Mouse (Mus musculus): ENCODE measurements at regions not wholly inside any gene's neighbourhood (a gene's known extent, or its start where the extent isn't known, plus 50 kb on each side); places are given as distances from the start of the nearest gene placed in this dataset.

GRCm38 (mm10) chr8:86428998-86429651 is 151.4 kb downstream of the Abcc12 start:
- no peak overlapping the region for H3K9ac ChIP-seq
- no peaks in the 10 kb centered on the region for H3K9me3 ChIP-seq
- no peak overlapping the region for H3K4me2 ChIP-seq
- H3K4me1 ChIP-seq = no peaks in the 10 kb centered on the region
- no peak overlapping the region for H3K27ac ChIP-seq
- no peak for ATAC-seq (ENCODE audit: insufficient read depth, low FRiP score, low read depth)
- H3K27me3 ChIP-seq (replicated peaks) = no peaks in the 10 kb centered on the region
- H3K36me3 ChIP-seq = no peaks in the 10 kb centered on the region
- 91% methylated on average over 2 of the region's 2 CpGs for WGBS
- H3K4me3 ChIP-seq (replicated peaks) = no peak overlapping the region

GRCm38 (mm10) chr8:86428131-86428530 is 152.4 kb downstream of the Abcc12 start:
- Histone ChIP-seq H3K9me3 (no peaks in the 10 kb centered on the region), H3K4me3 (replicated peaks) (no peak overlapping the region), H3K36me3 (no peaks in the 10 kb centered on the region), H3K9ac (no peak overlapping the region), H3K4me2 (no peak overlapping the region), H3K27ac (no peak overlapping the region), H3K27me3 (replicated peaks) (no peaks in the 10 kb centered on the region), H3K4me1 (no peaks in the 10 kb centered on the region)
- WGBS = 51% methylated on average over 5 of the region's 5 CpGs
- no peak for ATAC-seq (ENCODE audit: insufficient read depth, low FRiP score, low read depth)

GRCm38 (mm10) chr8:86426056-86426455 is 154.4 kb downstream of the Abcc12 start:
- H3K9ac ChIP-seq = no peak overlapping the region
- H3K4me3 ChIP-seq (replicated peaks) = no peak overlapping the region
- H3K27me3 ChIP-seq (replicated peaks) = no peaks in the 10 kb centered on the region
- 71% methylated on average over 4 of the region's 4 CpGs for WGBS
- H3K9me3 ChIP-seq = no peaks in the 10 kb centered on the region
- H3K4me2 ChIP-seq = no peak overlapping the region
- no peaks in the 10 kb centered on the region for H3K36me3 ChIP-seq
- no peaks in the 10 kb centered on the region for H3K4me1 ChIP-seq
- no peak overlapping the region for H3K27ac ChIP-seq
- ATAC-seq (ENCODE audit: insufficient read depth, low FRiP score, low read depth) = no peak

GRCm38 (mm10) chr8:86425382-86425781 is 155.1 kb downstream of the Abcc12 start:
- Histone ChIP-seq H3K4me1 (no peaks in the 10 kb centered on the region), H3K36me3 (no peaks in the 10 kb centered on the region), H3K9ac (no peak overlapping the region), H3K4me3 (replicated peaks) (no peak overlapping the region), H3K9me3 (no peaks in the 10 kb centered on the region), H3K4me2 (no peak overlapping the region), H3K27ac (no peak overlapping the region), H3K27me3 (replicated peaks) (no peaks in the 10 kb centered on the region)
- no peak for ATAC-seq (ENCODE audit: insufficient read depth, low FRiP score, low read depth)
- 68% methylated on average over 3 of the region's 3 CpGs for WGBS

- WGBS = 74% methylated on average over 5 of the region's 5 CpGs
- Histone ChIP-seq H3K9ac (no peak overlapping the region), H3K27ac (no peak overlapping the region), H3K36me3 (no peaks in the 10 kb centered on the region), H3K9me3 (no peaks in the 10 kb centered on the region), H3K4me1 (no peaks in the 10 kb centered on the region), H3K4me3 (replicated peaks) (no peak overlapping the region), H3K27me3 (replicated peaks) (no peaks in the 10 kb centered on the region), H3K4me2 (no peak overlapping the region)
- ATAC-seq (ENCODE audit: insufficient read depth, low FRiP score, low read depth) = no peak
These were observed 161.3 kb downstream of the Abcc12 start for GRCm38 (mm10) chr8:86419059-86419651.

- H3K36me3 ChIP-seq = no peaks in the 10 kb centered on the region
- no peaks in the 10 kb centered on the region for H3K27me3 ChIP-seq (replicated peaks)
- no peaks in the 10 kb centered on the region for H3K9me3 ChIP-seq
- no peak overlapping the region for H3K4me3 ChIP-seq (replicated peaks)
- H3K27ac ChIP-seq = no peak overlapping the region
- ATAC-seq (ENCODE audit: insufficient read depth, low FRiP score, low read depth) = no peak
- WGBS = 71% methylated on average over 7 of the region's 7 CpGs
- H3K4me2 ChIP-seq = no peak overlapping the region
- no peaks in the 10 kb centered on the region for H3K4me1 ChIP-seq
- no peak overlapping the region for H3K9ac ChIP-seq
These were observed 162.0 kb downstream of the Abcc12 start for GRCm38 (mm10) chr8:86418414-86418981.

- Histone ChIP-seq H3K27ac (no peak overlapping the region), H3K4me3 (replicated peaks) (no peak overlapping the region), H3K4me2 (no peak overlapping the region), H3K9me3 (no peaks in the 10 kb centered on the region), H3K4me1 (no peaks in the 10 kb centered on the region), H3K27me3 (replicated peaks) (no peaks in the 10 kb centered on the region), H3K9ac (no peak overlapping the region), H3K36me3 (no peaks in the 10 kb centered on the region)
- WGBS = 83% methylated on average over 2 of the region's 2 CpGs
- no peak for ATAC-seq (ENCODE audit: insufficient read depth, low FRiP score, low read depth)
These were observed 165.3 kb downstream of the Abcc12 start for GRCm38 (mm10) chr8:86415208-86415607.

- ATAC-seq (ENCODE audit: insufficient read depth, low FRiP score, low read depth) = no peak
- Histone ChIP-seq H3K4me1 (no peaks in the 10 kb centered on the region), H3K9me3 (no peaks in the 10 kb centered on the region), H3K9ac (no peak overlapping the region), H3K27ac (no peak overlapping the region), H3K4me3 (replicated peaks) (no peak overlapping the region), H3K4me2 (no peak overlapping the region), H3K36me3 (no peaks in the 10 kb centered on the region), H3K27me3 (replicated peaks) (no peaks in the 10 kb centered on the region)
- WGBS = 77% methylated on average over 8 of the region's 8 CpGs
These were observed 169.3 kb downstream of the Abcc12 start for GRCm38 (mm10) chr8:86411232-86411631.

GRCm38 (mm10) chr8:86406196-86406595 is 174.3 kb downstream of the Abcc12 start:
- ATAC-seq (ENCODE audit: insufficient read depth, low FRiP score, low read depth) = no peak
- no peak overlapping the region for H3K4me3 ChIP-seq (replicated peaks)
- 53% methylated on average over 3 of the region's 3 CpGs for WGBS
- no peak overlapping the region for H3K4me2 ChIP-seq
- H3K9ac ChIP-seq = no peak overlapping the region
- H3K36me3 ChIP-seq = no peaks in the 10 kb centered on the region
- no peaks in the 10 kb centered on the region for H3K27me3 ChIP-seq (replicated peaks)
- H3K27ac ChIP-seq = no peak overlapping the region
- no peaks in the 10 kb centered on the region for H3K4me1 ChIP-seq
- no peaks in the 10 kb centered on the region for H3K9me3 ChIP-seq

GRCm38 (mm10) chr8:86403434-86403833 is 177.1 kb downstream of the Abcc12 start:
- 70% methylated on average over 4 of the region's 4 CpGs for WGBS
- no peaks in the 10 kb centered on the region for H3K9me3 ChIP-seq
- no peak overlapping the region for H3K4me2 ChIP-seq
- H3K27me3 ChIP-seq (replicated peaks) = no peaks in the 10 kb centered on the region
- ATAC-seq (ENCODE audit: insufficient read depth, low FRiP score, low read depth) = no peak
- H3K36me3 ChIP-seq = no peaks in the 10 kb centered on the region
- H3K4me1 ChIP-seq = no peaks in the 10 kb centered on the region
- no peak overlapping the region for H3K27ac ChIP-seq
- no peak overlapping the region for H3K4me3 ChIP-seq (replicated peaks)
- no peak overlapping the region for H3K9ac ChIP-seq

- 58% methylated on average over 2 of the region's 2 CpGs for WGBS
- Histone ChIP-seq H3K27me3 (replicated peaks) (no peaks in the 10 kb centered on the region), H3K4me1 (no peaks in the 10 kb centered on the region), H3K27ac (no peak overlapping the region), H3K9me3 (no peaks in the 10 kb centered on the region), H3K9ac (no peak overlapping the region), H3K4me3 (replicated peaks) (no peak overlapping the region), H3K36me3 (no peaks in the 10 kb centered on the region), H3K4me2 (no peak overlapping the region)
- ATAC-seq (ENCODE audit: insufficient read depth, low FRiP score, low read depth) = no peak
These were observed 178.5 kb downstream of the Abcc12 start for GRCm38 (mm10) chr8:86401946-86402345.

- Histone ChIP-seq H3K9me3 (no peaks in the 10 kb centered on the region), H3K4me3 (replicated peaks) (no peak overlapping the region), H3K4me1 (no peaks in the 10 kb centered on the region), H3K9ac (no peak overlapping the region), H3K27ac (no peak overlapping the region), H3K27me3 (replicated peaks) (no peaks in the 10 kb centered on the region), H3K36me3 (no peaks in the 10 kb centered on the region), H3K4me2 (no peak overlapping the region)
- 86% methylated on average over 3 of the region's 3 CpGs for WGBS
- no peak for ATAC-seq (ENCODE audit: insufficient read depth, low FRiP score, low read depth)
These were observed 185.4 kb downstream of the Abcc12 start for GRCm38 (mm10) chr8:86395121-86395520.

Measured in stomach, embryonic 15.5 days (tissue).